Mouse (Mus musculus): Measurements from ENCODE around the gene Gm17332. TPM values are rescaled to one million over a fixed set of nuclear protein-coding genes. Genes with fewer than 3 reads are reported as not detected.
"Not testable (repeated sequence)": the region's sequence is repeated elsewhere in the genome, so short reads cannot be mapped to it uniquely, and the experiment has no call there.

Gm17332 gene
- polyA plus RNA-seq, 1 experiment: not detected

DNA sequence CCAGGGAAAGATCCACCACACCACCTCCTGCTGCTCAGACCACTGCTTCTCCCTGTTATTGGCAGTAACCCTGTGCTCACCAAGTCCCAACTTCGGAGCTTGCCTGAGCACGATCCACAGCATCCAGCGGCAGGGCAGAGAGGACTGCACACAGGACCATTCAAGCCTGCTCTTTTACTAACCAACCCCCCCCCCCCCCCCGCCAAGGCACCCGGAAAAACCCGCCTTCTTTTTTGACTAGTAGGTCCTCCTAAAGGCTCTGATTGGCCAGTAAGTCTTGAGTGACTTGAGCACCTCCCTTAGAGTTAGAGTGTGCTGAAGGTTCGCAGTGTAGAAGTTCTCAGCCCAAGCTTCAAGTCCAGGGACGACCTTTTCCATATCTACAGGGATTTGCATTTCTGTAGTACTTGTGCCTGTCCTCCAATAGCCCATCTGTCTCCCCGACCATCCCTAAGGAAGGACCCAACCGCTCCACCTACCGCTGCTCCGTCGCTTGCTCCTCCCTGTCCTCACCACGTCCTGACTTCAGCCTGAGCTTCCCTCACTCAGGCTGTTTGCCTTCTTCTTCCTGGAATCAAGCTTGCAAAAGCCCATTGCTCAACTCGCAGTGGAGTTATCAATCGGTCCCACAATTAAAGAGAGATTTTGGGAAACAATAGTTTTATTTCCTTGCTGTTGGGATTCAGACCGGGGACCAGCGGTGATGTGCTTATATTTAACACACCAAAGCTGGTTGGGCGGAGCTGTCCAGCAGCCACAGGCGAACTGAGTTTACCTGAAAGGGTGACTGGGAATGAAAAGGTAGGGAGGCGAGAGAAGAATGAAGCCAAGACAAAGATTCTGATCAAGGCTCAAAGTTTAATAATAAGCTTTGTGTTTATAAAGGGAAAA, 12.9 kb downstream of the Gm17332 start:
- no peaks in the 10 kb centered on the region for H3K36me3 ChIP-seq (ENCODE audit: control insufficient read depth, insufficient read depth, low read length)
- no peak overlapping the region for H3K27ac ChIP-seq (ENCODE audit: insufficient read depth, low read length)
- 7% methylated on average over 21 of the region's 21 CpGs for WGBS
- TF ChIP-seq CTCF (IDR thresholded peaks at IDR 0.05; ENCODE audit: extremely low read depth, insufficient read depth, insufficient read length, insufficient replicate concordance) (no peak), POLR2A (IDR thresholded peaks at IDR 0.05; ENCODE audit: low read depth, low read length) (no peak)
- peak overlapping the region; percentile 21 for H3K4me3 ChIP-seq (ENCODE audit: extremely low read depth, insufficient read depth, insufficient read length)
- H3K4me1 ChIP-seq (ENCODE audit: control insufficient read depth, insufficient read depth, insufficient read length): no peaks in the 10 kb centered on the region
- H3K27me3 ChIP-seq (ENCODE audit: control insufficient read depth, insufficient read depth, low read length): no peaks in the 10 kb centered on the region
- no peak for DNase-seq (ENCODE audit: low read depth in 1 of 2, low spot score in 2 of 2)

DNA sequence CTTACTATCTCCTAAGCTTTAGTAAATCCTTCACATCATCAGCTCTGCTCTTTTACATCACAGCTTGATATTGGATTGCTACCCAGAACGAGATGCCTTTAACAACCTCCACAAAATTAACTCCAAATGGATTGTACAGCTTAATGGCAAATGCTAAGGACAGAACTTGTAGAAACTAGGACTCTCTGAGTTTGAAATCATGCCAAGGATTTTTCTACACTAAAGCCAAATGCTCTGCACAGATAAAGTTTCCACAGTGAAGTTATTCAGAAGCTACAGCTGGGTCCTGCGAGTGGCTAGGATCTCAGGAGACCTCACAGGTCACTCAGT, 13.5 kb downstream of the Gm17332 start:
- no peak for TF ChIP-seq CTCF (IDR thresholded peaks at IDR 0.05; ENCODE audit: extremely low read depth, insufficient read depth, insufficient read length, insufficient replicate concordance)
- TF ChIP-seq POLR2A (IDR thresholded peaks at IDR 0.05; ENCODE audit: low read depth, low read length): no peak
- Histone ChIP-seq H3K27ac (ENCODE audit: insufficient read depth, low read length) (no peak overlapping the region), H3K36me3 (ENCODE audit: control insufficient read depth, insufficient read depth, low read length) (no peaks in the 10 kb centered on the region), H3K4me1 (ENCODE audit: control insufficient read depth, insufficient read depth, insufficient read length) (no peaks in the 10 kb centered on the region), H3K27me3 (ENCODE audit: control insufficient read depth, insufficient read depth, low read length) (no peaks in the 10 kb centered on the region), H3K4me3 (ENCODE audit: extremely low read depth, insufficient read depth, insufficient read length) (peak overlapping the region; percentile 0; the same call in 1 of the 2 replicates)
- no peak for DNase-seq (ENCODE audit: low read depth in 1 of 2, low spot score in 2 of 2)
- 55% methylated on average over 2 of the region's 2 CpGs for WGBS

DNA sequence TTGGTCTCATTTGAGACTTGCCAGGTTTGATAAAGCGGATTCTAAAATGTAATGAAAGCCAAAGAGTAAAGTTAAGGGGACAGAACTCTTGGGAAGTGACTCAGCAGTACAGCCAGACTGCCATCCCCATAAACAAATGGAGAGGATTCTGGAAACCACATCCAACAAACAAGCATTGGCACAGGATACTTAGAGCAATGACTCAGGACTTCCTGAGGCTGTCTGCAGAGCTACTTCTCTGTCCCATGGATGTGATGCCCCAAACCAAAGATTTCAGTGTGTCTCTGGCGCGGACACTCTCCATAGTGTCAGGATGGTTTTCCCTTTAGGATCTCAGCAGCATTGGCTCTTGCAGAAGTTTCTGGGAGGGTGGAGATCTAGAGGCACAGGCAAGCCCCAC, 25.2 kb downstream of the Gm17332 start:
- no peak for DNase-seq (ENCODE audit: low read depth in 1 of 2, low spot score in 2 of 2)
- no peak overlapping the region for H3K27ac ChIP-seq (ENCODE audit: insufficient read depth, low read length)
- H3K36me3 ChIP-seq (ENCODE audit: control insufficient read depth, insufficient read depth, low read length): no peaks in the 10 kb centered on the region
- no peak overlapping the region for H3K4me3 ChIP-seq (ENCODE audit: extremely low read depth, insufficient read depth, insufficient read length)
- TF ChIP-seq CTCF (IDR thresholded peaks at IDR 0.05; ENCODE audit: extremely low read depth, insufficient read depth, insufficient read length, insufficient replicate concordance) (no peak), POLR2A (IDR thresholded peaks at IDR 0.05; ENCODE audit: low read depth, low read length) (no peak)
- H3K27me3 ChIP-seq (ENCODE audit: control insufficient read depth, insufficient read depth, low read length): no peaks in the 10 kb centered on the region
- 85% methylated on average over 3 of the region's 3 CpGs for WGBS
- no peaks in the 10 kb centered on the region for H3K4me1 ChIP-seq (ENCODE audit: control insufficient read depth, insufficient read depth, insufficient read length)

GRCm38 (mm10) chr11:31138394-31138793, 43.9 kb downstream of the Gm17332 start:
- H3K27me3 ChIP-seq (ENCODE audit: control insufficient read depth, insufficient read depth, low read length); DNase-seq (ENCODE audit: low read depth in 1 of 2, low spot score in 2 of 2); H3K27ac ChIP-seq (ENCODE audit: insufficient read depth, low read length); H3K36me3 ChIP-seq (ENCODE audit: control insufficient read depth, insufficient read depth, low read length); H3K4me3 ChIP-seq (ENCODE audit: extremely low read depth, insufficient read depth, insufficient read length); H3K4me1 ChIP-seq (ENCODE audit: control insufficient read depth, insufficient read depth, insufficient read length): not testable (repeated sequence)
- 31% methylated on average over 1 of the region's 1 CpGs for WGBS

DNA sequence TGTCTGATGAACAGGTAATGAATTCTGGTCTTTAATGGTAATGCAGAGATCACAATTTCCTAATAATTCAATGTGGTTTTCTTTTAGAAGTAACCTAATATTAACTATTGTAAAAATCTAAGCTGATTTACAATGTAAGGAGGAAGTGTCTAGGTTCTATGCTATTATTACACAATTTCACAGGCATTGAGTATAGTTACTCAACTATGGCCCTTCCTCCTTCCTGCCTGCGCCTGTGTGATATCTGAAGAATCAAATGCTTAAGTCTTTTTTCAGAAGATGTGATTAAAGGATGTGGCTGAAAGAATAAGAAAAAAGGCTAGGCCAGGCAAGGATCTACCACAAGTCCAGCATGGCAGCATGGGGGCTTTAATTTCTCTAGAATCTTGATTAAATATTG, 47.4 kb downstream of the Gm17332 start:
- not testable (repeated sequence) for H3K4me3 ChIP-seq (ENCODE audit: extremely low read depth, insufficient read depth, insufficient read length); DNase-seq (ENCODE audit: low read depth in 1 of 2, low spot score in 2 of 2); H3K4me1 ChIP-seq (ENCODE audit: control insufficient read depth, insufficient read depth, insufficient read length); H3K27me3 ChIP-seq (ENCODE audit: control insufficient read depth, insufficient read depth, low read length); H3K36me3 ChIP-seq (ENCODE audit: control insufficient read depth, insufficient read depth, low read length); H3K27ac ChIP-seq (ENCODE audit: insufficient read depth, low read length)
- WGBS: 70% methylated on average over 1 of the region's 1 CpGs

DNA sequence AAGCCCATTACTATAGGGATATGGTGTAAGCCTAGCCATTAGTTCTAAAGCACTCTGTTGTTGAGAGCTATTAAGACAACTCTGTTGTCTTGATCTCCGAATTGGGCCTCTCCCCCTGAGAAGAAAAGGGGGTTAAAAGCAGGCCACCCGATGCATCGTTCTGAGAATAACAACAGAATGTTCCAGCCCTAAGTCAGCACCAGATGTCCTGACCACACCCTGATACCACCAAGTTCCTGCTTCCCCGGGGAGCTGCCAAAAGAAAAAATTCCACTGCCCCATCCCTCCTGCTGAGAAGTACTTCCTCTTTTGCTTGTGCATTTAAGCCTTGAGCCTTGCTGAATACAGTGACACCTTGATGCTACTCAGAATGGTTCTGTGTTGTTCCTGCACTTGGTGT, 48.5 kb downstream of the Gm17332 start:
- 70% methylated on average over 4 of the region's 4 CpGs for WGBS
- not testable (repeated sequence) for H3K27ac ChIP-seq (ENCODE audit: insufficient read depth, low read length); DNase-seq (ENCODE audit: low read depth in 1 of 2, low spot score in 2 of 2); H3K4me1 ChIP-seq (ENCODE audit: control insufficient read depth, insufficient read depth, insufficient read length); H3K4me3 ChIP-seq (ENCODE audit: extremely low read depth, insufficient read depth, insufficient read length); H3K27me3 ChIP-seq (ENCODE audit: control insufficient read depth, insufficient read depth, low read length); H3K36me3 ChIP-seq (ENCODE audit: control insufficient read depth, insufficient read depth, low read length)

Other genes with a start within 250 kb of the Gm17332 start
- gene Erlec1, start 228.1 kb downstream of the Gm17332 start, polyA plus RNA-seq (2012; rRNA removed): 9.8 and 10.0 TPM in 2 replicates
- gene Chac2, start 196.1 kb downstream of the Gm17332 start, polyA plus RNA-seq (2012; rRNA removed): 2.6 and 2.7 TPM in 2 replicates
- 3.3 and 3.4 TPM in 2 replicates for gene Stc2, start 187.6 kb upstream of the Gm17332 start, polyA plus RNA-seq (2012; rRNA removed)

Data from spleen, adult 2 months (tissue).